Mouse (Mus musculus) heart, embryonic 14.5 days (tissue): ENCODE measurements around the gene Abcd3. TPM values are rescaled to one million over a fixed set of nuclear protein-coding genes. Genes with fewer than 3 reads are reported as not detected.
A peak's percentile ranks its signal among the peaks of the same experiment; 100 is the strongest.

Experiments used
- ATAC-seq: fragments of 200-750 bp; cut with Nextera tagmentation; 2 replicates; pipeline ENCODE4 v1.8.0; 2017; ENCODE audit warnings: low read depth, moderate TSS enrichment; ENCODE audit not compliant: insufficient number of reproducible peaks, insufficient read depth, low FRiP score
- H3K27ac ChIP-seq, 2 experiments: fragments of 200-500 bp in 1 of 2; fragments of 300-500 bp in 1 of 2; sonication (generic) in 1 of 2; replicated peaks in 1 of 2; 2 replicates each; pipeline ENCODE4 v1.5.1; 2012 to 2014; ENCODE audit warnings: low read depth in 2 of 2, low read length in 2 of 2, control low read depth in 1 of 2, mild to moderate bottlenecking in 1 of 2, mixed read lengths in 1 of 2; ENCODE audit not compliant: control insufficient read depth in 1 of 2, insufficient read depth in 1 of 2
- H3K27me3 ChIP-seq: fragments of 300-500 bp; sonication (generic); 2 replicates; pipeline ENCODE4 v1.6.1; 2014; ENCODE audit warnings: mild to moderate bottlenecking, low read length, control low read depth; ENCODE audit not compliant: control insufficient read depth, insufficient read depth
- H3K36me3 ChIP-seq: fragments of 300-500 bp; sonication (generic); 2 replicates; pipeline ENCODE4 v1.6.1; 2014; ENCODE audit warnings: mild to moderate bottlenecking, control low read depth, low read length, mixed read lengths; ENCODE audit not compliant: control insufficient read depth, insufficient read depth
- H3K4me1 ChIP-seq, 2 experiments: fragments of 200-500 bp in 1 of 2; fragments of 300-500 bp in 1 of 2; sonication (generic) in 1 of 2; 2 replicates each; pipeline ENCODE4 v1.6.1; 2012 to 2014; ENCODE audit warnings: low read length in 2 of 2, control low read depth in 1 of 2, mixed read lengths in 1 of 2; ENCODE audit not compliant: control insufficient read depth in 2 of 2, insufficient read depth in 2 of 2
- H3K4me2 ChIP-seq: fragments of 300-500 bp; sonication (generic); 2 replicates; pipeline ENCODE4 v1.6.1; 2014; ENCODE audit warnings: mild to moderate bottlenecking, low read length
- H3K4me3 ChIP-seq, 2 experiments: fragments of 200-500 bp in 1 of 2; fragments of 300-500 bp in 1 of 2; sonication (generic) in 1 of 2; 2 replicates each; pipeline ENCODE4 v1.5.1; 2012 to 2014; ENCODE audit warnings: low read length in 2 of 2, mild to moderate bottlenecking in 2 of 2, control low read depth in 1 of 2, low read depth in 1 of 2, moderate library complexity in 1 of 2; ENCODE audit not compliant: control insufficient read depth in 1 of 2, insufficient read depth in 1 of 2
- H3K9ac ChIP-seq: fragments of 300-500 bp; sonication (generic); 2 replicates; pipeline ENCODE4 v1.6.1; 2014; ENCODE audit warnings: mild to moderate bottlenecking, low read length
- H3K9me3 ChIP-seq: fragments of 300-500 bp; sonication (generic); 2 replicates; pipeline ENCODE4 v1.6.1; 2016; ENCODE audit warnings: low read length, control low read depth; ENCODE audit not compliant: control insufficient read depth
- whole genome bisulfite sequencing: fragments of 180-500 bp; shearing (Covaris S2); extraction: QIAGEN DNeasy Blood & Tissue Kit; methylation state at CpG from one replicate; pipeline ENCODE4 v1.1.7; 2014; 5-methylcytosine and 5-hydroxymethylcytosine counted together
- polyA plus RNA-seq: library from polyadenylated mRNA; unstranded; fragments of >200 nt; fragmentation: Nextera tagmentation; extraction: Ambion mirVana; gene quantifications from 2 replicates; pipeline ENCODE4 v1.2.1, GENCODE M21; 2014

Gene Abcd3
- 47.3 and 49.5 TPM in 2 replicates for polyA plus RNA-seq

GRCm38 (mm10) chr3:121814877-121815548, at the start of gene Abcd3:
TSS of gene Abcd3 (minus strand) at chr3:121815302.
- Histone ChIP-seq H3K27me3 (no peaks in the 10 kb centered on the region), H3K36me3 (no peaks in the 10 kb centered on the region), H3K27ac (peak within 1 kb of the TSS; percentile 97 to 98), H3K4me1 (peaks cover 4 to 22% of the 10 kb centered on the region in 2 experiments; a peak in 3 of 4 replicates), H3K4me3 (peak within 1 kb of the TSS; percentile 91 to 95), H3K9ac (peak within 1 kb of the TSS; percentile 94), H3K9me3 (no peaks in the 10 kb centered on the region), H3K4me2 (peak within 1 kb of the TSS; percentile 80)
- peak; percentile 88 for ATAC-seq
- WGBS: under 1% methylated on average over 87 of the region's 99 CpGs

- Histone ChIP-seq H3K4me2 (no peak overlapping the region), H3K27ac (no peak overlapping the region), H3K27me3 (no peaks in the 10 kb centered on the region), H3K4me3 (no peak overlapping the region), H3K9me3 (no peaks in the 10 kb centered on the region), H3K4me1 (no peaks in the 10 kb centered on the region; a peak in 1 of 4 replicates), H3K36me3 (no peaks in the 10 kb centered on the region), H3K9ac (no peak overlapping the region)
- ATAC-seq: no peak
- 25% methylated on average over 5 of the region's 5 CpGs for WGBS
Measured at GRCm38 (mm10) chr3:121859142-121859541, 44.0 kb upstream of the Abcd3 start.

- Histone ChIP-seq H3K9ac (no peak overlapping the region), H3K27me3 (no peaks in the 10 kb centered on the region), H3K9me3 (no peaks in the 10 kb centered on the region), H3K4me1 (no peaks in the 10 kb centered on the region; a peak in 1 of 4 replicates), H3K36me3 (no peaks in the 10 kb centered on the region), H3K27ac (no peak overlapping the region), H3K4me2 (no peak overlapping the region), H3K4me3 (no peak overlapping the region)
- 91% methylated on average over 4 of the region's 4 CpGs for WGBS
- no peak for ATAC-seq
Measured at GRCm38 (mm10) chr3:121856131-121856530, 41.0 kb upstream of the Abcd3 start.

- Histone ChIP-seq H3K9ac (no peak overlapping the region), H3K9me3 (no peaks in the 10 kb centered on the region), H3K4me3 (no peak overlapping the region), H3K27ac (no peak overlapping the region), H3K4me2 (no peak overlapping the region), H3K27me3 (no peaks in the 10 kb centered on the region), H3K36me3 (no peaks in the 10 kb centered on the region), H3K4me1 (no peaks in the 10 kb centered on the region; a peak in 1 of 4 replicates)
- 56% methylated on average over 5 of the region's 5 CpGs for WGBS
- ATAC-seq: no peak
Measured at GRCm38 (mm10) chr3:121853781-121854520, 38.8 kb upstream of the Abcd3 start.

GRCm38 (mm10) chr3:121852074-121852826, 37.1 kb upstream of the Abcd3 start:
- H3K4me1 ChIP-seq: no peaks in the 10 kb centered on the region
- H3K9me3 ChIP-seq: no peaks in the 10 kb centered on the region
- no peak for ATAC-seq
- WGBS: 64% methylated on average over 4 of the region's 4 CpGs
- H3K27me3 ChIP-seq: no peaks in the 10 kb centered on the region
- H3K27ac ChIP-seq: no peak overlapping the region
- no peak overlapping the region for H3K4me2 ChIP-seq
- no peak overlapping the region for H3K4me3 ChIP-seq
- H3K36me3 ChIP-seq: no peaks in the 10 kb centered on the region
- no peak overlapping the region for H3K9ac ChIP-seq

- Histone ChIP-seq H3K9me3 (no peaks in the 10 kb centered on the region), H3K4me3 (no peak overlapping the region), H3K4me2 (no peak overlapping the region), H3K4me1 (no peaks in the 10 kb centered on the region), H3K27me3 (no peaks in the 10 kb centered on the region), H3K27ac (no peak overlapping the region), H3K36me3 (no peaks in the 10 kb centered on the region), H3K9ac (no peak overlapping the region)
- WGBS: 82% methylated on average over 3 of the region's 3 CpGs
- ATAC-seq: no peak
Measured at GRCm38 (mm10) chr3:121851006-121851405, 35.9 kb upstream of the Abcd3 start.

- Histone ChIP-seq H3K27ac (no peak overlapping the region), H3K36me3 (no peaks in the 10 kb centered on the region), H3K9me3 (no peaks in the 10 kb centered on the region), H3K4me3 (no peak overlapping the region), H3K27me3 (no peaks in the 10 kb centered on the region), H3K9ac (no peak overlapping the region), H3K4me2 (no peak overlapping the region), H3K4me1 (no peaks in the 10 kb centered on the region)
- no peak for ATAC-seq
- 90% methylated on average over 4 of the region's 4 CpGs for WGBS
Measured at GRCm38 (mm10) chr3:121850381-121850780, 35.3 kb upstream of the Abcd3 start.
